Mouse (Mus musculus) retina, embryonic 14.5 days (tissue): Measurements from ENCODE around the gene Tpst2.

ENCODE experiments used
- DNase-seq: peaks from one replicate; pipeline ENCODE4 v3.0.0-alpha.2; 2015; ENCODE audit warnings: low spot score

Tpst2 gene

DNA sequence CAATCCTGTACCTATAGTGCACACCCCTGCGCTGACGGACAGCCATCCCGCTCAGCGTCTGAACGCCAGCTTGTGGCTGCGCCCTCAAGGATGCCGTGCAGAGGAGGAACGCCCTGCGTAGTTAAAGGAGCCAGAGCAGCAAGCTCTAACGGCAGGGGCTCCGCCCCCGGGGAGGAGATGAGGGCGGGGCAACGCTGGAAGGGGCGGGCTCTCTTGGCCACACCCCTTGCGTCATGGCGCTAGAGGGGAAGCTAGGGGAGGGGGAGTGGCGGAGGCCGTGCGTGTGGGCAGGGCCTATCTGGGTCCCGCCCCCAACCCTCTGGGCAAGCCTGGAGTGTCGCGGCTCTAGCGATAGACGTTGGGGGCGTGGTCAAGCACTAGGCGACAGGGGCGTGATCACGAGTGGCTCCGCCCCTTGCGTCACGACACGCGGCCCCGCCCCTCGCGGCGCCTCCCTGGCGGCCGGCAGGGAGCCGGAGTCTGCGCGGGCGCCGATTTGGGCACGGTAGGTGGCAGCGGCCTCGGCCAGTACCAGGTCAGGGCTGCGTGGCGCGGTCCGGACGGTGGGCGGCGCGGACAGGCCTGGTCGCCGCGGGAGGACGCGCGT lies at the start of gene Tpst2:
TSS of gene Tpst2 (plus strand) at position 425 of the 607 bp plus-strand sequence.
- DNase-seq, result peak; percentile 100

DNA sequence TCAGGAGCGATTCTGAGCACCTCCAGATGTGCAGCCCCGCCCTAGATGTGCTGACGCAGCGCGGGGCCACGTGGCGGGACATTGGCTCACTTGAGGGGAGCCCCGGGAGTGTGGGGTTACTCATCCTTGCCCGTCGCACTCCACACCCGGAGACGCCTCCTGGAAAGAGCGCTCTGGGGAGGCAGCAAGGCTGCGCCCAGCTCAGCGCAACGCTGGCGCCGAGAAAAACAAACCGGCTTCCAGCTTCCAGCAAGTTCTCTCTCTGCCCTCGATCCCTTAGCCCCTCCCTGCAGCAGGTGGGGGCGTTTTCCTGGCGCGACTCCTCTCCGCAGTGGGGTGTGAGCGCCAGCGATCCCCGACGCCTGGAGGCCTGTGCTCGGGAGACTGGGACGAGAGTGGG lies 49.1 kb upstream of the Tpst2 start:
- peak; percentile 53 for DNase-seq

DNA sequence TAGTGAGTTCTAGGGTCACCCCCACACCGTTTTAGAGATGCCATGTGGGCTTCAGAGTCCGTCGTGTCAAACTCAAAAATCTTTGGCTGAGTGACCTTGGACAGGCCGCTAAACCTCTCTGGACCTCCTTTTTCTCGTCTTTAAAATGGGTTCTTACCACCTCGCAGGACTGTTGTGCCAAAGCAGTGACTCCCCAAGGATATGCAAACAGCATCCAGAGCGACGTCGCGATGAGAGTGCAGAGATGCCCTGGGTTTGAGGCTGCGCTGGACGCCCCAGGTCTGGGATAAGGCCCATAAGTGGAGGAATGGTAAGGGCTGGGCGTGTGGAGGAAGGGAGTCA lies 48.6 kb upstream of the Tpst2 start:
- DNase-seq, result no peak

DNA sequence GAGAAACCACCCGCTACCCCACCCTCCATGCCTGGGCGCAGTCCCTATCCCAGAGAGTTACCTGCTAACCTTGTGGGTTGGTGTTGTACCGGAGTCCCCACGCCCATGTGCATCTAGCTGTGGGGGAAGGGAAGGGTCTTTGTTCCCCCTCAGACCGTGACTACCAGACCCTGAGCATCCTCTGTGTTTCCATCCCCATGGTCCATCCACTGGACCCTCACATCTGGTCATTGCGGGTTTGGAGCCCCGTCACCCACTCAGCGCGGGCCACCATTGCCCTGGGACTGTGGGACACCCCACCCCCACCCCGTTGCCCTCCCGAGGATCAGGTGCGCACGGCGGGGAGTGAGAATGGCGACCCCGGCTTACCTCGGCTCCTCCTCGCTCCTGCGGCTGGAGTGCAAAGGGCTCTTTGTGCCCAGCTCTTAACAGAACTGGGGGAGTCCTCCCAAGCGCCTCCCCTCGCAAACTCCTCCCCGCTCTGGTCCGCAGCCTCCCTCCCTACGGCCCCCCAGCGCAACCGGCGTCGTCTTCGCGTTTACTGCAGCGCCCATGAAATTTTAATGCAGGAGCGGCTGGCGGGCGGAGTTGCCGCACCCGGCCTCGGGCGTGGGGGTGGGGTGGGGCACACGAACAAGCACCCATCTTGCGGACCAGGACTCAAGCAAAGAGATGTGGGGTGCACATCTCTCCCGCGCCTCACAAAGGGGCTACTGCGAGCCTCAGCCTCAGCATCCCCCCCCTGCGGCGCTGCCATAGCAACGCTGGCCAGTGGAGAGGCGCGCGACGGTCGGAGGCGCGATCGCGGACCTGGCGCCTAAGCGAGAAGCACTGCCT lies 48.0 kb upstream of the Tpst2 start:
- DNase-seq, result peak; percentile 82

DNA sequence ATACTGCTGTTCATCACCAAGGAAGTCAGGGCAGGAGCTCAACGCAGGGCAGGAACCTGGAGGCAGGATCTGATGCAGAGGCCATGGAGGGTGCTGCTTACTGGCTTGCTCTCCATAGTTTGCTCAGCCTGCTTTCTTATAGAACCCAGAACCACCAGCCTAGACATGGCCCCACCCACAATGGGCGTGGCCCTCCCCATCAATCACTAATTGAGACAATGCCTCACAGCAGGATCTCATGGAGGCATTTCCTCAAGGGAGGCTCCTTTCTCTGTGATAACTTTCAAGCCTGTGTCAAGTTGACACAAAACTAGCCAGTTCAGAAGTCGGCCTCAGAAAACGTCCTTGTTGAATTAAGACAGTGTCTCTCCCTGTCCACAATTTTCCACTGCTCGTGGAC lies 40.7 kb upstream of the Tpst2 start:
- DNase-seq, result no peak

DNA sequence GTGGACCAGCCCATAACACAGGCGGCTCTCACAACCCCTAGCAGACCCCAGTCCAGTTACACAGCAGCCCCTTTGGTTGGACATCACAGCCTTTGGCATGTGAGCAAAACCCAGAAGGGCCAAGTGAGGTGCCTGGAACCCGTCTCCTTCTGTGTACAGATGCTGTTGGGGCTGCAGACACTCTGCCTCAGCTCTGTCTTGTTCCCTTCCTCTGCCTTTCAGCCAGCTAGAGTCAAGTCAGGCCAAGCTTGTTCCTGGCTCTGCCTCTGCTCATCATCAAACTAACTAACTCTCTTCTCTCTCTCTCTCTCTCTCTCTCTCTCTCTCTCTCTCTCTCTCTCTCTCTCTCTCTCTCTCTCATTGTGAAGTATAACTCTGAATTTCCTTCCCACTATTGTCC lies 39.9 kb upstream of the Tpst2 start:
- DNase-seq, result no peak

DNA sequence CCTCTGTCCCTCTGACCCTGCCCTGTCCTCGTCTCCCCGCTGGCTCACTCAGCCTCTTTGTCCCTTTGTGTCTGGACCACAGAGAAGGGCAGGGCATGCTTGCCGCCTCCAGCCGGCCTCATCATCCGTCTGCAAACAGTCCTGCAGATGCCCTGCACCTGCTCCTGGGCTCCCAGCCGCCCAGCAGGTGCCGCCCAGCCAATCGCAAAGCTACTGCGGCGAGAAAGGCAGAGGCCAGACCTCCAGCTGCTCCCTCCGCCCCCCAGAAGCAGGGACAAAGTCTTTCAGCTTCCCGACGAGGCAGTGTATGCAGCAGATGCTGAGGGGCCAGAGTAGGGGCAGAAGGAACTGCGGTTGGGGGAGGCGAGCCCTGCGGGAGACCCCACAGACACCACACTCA lies 39.1 kb upstream of the Tpst2 start:
- peak; percentile 91 for DNase-seq

DNA sequence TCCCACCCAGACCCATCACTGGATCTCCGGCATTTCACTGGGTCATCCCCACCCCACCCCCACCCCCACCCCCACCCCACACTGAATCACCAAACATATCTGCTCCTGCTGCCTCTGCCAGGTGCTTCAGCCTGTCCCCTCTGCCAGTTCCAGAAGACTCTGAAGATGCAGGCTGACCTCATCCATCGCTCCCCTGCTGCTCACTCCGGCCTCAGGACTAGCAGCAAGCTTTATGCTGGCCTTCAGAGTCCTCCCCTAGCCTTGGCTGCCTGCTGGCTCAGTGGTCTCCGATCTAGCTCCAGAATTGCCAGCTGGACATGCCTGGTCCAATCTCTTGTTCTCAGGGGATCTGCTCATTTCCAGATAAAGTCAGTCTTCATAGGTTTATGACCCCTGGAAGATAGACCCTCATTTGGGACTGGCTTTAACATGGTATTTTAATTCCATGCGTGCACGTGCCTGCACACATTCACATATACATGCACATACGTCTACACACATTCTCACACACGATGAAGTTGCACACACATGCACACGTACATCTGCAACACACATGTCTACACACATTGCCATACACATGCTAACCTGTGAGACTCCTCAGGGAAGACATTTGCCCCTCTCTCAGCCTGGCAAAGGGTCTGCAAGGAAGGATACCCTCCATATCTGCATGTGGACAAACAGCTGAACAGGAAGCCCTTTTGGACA lies 38.5 kb upstream of the Tpst2 start:
- DNase-seq, result peak; percentile 71

DNA sequence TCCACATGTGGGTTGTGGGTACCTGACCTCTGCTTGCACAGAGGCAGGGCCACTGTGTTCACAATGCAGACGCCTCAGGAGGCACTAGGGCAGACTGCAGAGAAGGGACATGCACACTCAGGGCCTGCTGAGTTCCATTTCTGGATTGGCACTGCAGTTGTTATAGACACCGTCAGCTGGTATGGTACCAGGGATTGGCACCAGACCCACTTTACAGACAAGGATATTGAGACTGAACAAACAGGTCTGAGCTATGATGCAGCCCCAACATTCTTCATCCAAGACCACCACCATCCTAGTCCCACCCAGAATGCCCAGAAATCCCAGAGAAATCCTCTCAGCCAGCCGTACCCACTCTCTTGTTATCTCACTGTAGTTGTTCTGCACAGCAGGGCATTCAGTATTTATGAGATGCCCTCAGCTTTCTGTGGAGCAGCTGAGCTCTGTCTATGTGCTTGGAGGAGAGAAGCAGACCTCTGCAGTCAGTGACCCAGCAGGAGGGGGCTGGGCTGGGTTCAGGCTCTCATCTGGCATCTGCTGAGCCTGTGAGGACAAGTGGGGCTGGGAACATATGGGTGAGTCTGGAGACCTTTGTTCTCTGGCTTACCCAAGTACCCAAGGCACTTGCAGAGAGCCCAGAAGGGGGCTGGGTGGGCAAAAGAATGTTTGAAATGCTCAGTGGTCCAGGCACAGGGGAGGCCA lies 37.6 kb upstream of the Tpst2 start:
- DNase-seq, result peak; percentile 76

DNA sequence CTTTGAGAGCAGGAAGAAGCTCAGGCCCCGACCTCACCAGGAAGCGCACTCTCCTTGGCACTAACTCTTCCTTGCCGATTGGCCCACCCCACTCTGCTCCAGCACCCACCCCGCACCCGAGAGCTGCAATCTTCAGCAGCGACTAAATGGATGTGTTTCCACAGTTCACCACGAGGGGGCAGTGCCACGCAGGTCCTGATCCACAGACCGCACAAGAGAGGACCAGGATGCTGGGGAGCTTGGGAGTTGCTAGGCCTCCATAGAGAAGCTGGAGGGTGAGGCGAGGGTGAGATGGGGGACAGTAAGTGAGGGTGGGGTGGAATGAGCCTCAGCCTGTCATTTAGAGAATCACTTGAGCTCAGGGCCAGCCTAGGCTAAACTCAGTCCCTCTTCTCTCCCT lies 35.7 kb upstream of the Tpst2 start:
- peak; percentile 96 for DNase-seq

DNA sequence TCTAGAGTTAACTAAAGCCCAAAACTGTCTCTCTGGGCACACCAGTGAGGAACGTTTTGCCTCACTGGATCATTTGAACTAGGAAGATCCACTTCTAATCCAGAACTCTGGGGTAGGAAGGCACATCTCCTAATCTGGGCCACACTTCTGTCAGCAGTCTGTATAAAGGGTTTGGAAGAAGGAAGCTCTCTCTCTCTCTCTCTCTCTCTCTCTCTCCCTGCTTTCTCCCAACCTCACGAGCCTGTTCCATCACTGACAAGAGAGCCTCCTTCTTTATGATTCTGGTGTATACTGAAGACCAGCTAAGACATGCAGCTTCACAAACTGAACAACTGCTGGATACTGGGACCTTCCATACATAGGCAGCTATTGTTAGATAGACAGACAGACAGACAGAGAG lies 34.6 kb upstream of the Tpst2 start:
- no peak for DNase-seq

DNA sequence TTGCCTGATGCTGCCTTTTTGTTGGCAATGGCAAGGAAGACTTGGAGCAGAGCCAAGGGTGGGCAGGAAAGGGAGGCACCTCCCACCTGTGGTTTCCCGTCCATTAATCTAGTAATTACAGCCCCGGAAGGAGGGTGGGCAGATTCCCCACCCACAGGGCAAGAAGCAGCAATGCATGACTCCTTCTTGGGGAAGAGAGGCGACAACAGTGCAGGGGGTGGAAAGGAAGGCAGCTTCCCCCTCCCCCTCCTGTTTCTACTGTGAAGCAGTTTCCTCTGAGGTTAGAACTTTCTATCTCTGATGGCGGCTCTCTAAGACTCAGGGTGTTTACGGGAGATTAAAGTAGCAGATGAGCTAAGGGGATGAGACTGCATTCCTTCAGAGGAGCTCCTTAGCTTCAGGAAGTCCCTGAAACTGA lies 34.1 kb upstream of the Tpst2 start:
- no peak for DNase-seq

DNA sequence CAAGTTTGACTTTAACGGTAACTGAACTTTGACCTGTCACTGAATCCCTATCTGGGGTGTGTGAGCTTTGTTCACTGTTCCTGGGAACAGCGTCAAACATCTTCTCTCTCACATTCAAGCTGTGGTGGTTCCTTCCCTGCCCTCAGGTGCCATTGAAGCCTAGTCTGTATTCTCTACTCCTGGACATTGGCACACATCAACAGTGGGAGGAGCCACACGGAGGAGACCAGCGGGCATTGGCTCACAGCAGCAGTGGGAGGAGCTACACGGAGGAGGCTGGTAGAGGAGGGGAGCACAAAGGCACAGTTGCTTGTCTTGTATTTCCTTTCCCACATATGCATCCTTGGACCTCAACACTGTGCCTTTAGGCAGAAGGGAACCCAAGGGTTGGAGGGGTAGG lies 33.5 kb upstream of the Tpst2 start:
- DNase-seq, result no peak

DNA sequence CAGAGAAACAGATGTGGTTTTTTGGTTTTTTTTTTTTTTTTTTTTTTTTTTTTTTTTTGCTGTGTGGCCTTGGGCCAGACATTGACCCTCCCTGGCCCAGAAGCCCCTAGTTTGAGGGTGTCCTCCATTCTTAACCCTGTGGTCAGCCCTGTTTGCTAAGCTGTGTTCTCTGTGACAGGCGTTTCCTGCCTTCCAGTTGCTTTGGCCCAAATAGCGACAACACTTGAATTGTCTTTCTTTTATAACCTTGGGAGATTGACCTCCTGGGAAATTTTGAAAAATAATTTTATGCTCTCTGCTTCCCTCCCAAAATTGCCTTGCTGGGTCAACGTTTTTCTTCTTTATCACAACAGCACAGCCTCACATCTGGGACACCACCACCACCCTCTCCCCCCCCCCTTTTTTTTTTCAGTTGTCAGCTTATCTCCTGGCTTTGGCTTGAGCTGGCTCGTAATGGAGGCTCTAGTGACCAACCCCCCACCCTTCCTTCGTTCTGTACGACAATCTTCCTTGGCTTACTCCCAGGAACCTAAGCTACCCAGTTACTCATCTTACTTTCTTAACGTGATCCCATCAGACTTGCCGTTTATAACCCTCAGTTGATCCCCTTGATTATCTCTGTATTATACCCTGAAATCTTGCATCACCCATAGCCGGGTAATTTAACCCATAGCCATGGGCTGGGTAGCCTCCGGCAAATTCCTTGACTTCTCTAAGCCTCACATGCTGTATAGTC lies 32.8 kb upstream of the Tpst2 start:
- DNase-seq, result no peak

DNA sequence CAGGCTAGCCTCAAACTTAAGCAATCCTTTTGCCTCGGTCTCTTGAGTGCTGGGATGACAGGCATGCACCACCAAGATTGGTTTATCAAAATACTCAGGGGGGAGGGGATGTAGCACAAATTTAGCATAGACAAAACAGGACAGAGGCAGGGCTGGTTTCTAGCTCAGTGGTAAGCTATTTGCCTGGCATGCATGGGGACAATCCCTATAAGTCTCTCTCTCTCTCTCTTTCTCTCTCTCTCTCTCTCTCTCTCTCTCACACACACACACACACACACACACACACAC lies 32.3 kb upstream of the Tpst2 start:
- no peak for DNase-seq

DNA sequence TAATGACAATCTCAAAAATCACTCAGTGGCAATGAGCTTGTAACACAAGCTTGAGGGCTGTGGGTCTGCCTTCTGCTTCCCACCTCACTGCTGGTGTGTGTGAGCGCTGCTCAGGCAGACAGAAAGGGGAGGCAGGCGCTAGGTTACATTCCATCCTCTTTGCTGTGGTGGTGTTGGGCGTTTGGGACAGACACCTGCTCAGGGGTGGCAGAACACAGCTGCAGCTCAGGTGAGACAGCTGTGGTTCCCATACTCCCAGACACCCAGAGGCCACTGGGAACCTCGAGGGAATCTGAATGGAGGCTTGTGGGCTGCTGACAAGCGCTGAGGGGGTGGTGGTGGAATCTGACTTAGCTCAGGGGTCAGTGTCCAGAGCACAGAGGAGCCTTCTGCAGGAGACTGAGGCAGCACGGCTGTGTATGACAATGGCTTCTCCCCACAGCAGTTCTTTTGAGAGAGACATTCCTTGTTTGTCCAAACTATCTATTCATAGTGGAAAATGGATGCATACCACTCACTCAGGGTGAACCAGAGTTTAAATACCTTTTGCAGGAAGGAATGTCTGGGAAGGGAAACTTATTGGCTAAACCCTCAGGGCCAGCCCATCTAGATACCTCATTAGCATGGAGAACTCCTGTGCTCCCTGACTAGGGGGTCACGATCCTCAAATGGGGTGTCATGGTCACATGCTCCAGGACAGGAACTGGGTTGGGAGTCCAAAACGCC lies 31.4 kb upstream of the Tpst2 start:
- DNase-seq, result no peak

DNA sequence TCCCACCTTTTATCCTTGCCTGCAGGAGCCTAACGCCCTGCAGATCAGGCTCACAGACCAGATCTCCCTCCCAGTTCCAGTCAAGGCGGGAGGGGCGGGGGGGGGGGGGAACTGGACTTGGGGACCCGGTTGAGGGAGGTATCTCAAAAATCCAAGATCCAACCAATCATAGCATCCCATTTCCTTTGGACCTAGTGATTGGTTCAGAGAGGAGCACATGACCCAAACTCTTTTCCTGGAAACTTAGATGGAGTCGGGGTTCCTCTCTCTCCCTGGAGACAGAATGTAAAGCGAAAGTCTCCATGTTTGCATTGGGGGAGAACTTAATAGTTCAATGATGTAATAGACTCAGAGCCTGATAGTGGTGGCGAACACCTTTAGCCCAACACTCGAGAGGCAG lies 29.1 kb upstream of the Tpst2 start:
- no peak for DNase-seq

DNA sequence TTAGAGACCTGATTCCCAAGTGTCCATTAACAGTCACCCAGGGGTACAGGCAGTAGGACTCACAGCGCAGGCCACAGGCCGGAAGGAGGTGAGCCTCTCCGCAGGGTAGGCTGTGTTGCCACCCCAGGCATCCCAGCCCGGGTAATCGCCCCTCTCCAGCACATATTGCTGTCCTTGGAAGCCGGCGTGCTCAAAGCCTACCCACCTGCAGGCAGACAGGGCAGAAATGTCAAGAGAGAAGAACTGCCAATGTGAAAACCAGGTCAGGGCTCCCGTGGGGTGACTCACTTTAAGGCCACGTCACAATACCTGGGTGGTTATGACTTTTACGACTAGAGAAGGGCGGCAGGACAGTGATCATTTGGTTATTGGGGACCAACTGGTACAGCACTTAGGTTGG lies 27.4 kb upstream of the Tpst2 start:
- no peak for DNase-seq

DNA sequence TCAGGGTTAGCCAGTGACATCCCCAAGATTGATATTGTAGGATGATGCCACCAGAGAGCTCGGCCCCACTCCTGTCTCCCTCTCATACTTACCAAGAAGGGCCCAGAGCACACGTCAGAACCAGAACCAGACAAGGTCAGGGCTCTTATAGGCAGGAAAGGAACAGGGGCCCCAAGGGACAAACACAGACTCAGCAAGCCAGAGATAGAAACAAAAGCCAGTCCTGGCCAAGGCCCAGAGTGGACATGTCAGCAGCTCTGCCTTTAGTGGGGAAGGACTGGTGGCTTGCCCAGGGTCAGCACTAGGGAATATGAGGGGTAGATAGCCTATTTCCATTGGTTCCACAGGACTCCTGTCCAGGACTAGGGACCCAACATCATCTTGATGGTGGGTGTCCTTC lies 24.1 kb upstream of the Tpst2 start, which contains the start of gene Cryba4:
TSS of gene Cryba4 (minus strand) at position 119 of the 400 bp plus-strand sequence.
- no peak for DNase-seq

DNA sequence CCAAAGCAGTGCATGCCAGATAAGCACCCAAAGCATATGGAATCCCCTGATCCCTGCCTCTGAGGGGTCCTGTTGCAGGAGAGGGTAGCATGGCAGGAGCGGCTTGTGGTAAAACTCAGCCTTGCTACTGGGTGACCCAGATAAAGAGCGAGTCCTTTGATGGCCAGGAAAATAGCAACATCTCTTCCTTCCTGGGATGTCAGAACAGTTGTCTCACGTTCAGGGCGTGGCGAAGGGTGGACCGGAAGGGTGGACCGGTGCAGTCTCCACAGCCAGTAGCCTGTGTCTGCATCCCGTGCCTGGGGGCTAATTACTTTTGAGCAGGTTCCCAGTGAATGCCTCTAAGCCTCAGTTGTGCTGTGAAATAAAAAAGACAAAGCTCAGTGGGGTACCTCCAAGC lies 23.3 kb upstream of the Tpst2 start:
- no peak for DNase-seq

DNA sequence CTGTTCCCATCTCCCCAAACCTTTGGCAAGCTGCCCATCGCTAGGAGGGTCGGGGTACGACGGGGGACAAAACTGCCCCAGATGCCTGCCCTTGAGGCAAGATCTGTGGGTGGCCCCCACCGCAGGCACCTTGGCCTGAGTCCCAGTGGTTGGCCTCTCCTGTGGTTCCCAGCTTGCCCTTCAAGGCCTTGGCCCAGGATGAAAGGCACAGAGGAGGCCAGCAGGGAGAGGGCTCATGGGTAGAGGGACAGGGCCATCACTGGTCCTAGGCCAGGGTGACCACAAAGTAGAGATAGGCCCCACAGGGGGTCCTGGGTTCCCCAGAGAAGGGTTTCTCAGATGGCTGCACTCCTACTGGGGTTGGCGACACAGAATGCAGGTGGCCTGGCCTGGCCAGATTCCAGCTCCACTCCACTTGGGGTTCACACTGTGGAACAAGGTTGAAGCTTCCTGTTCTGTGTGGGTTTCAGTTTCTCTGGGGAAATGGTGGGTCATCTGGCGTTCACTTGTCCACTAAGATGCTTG lies 22.1 kb upstream of the Tpst2 start:
- no peak for DNase-seq
